Mouse (Mus musculus): Measurements from ENCODE around the gene Efcab3. TPM values are rescaled to one million over a fixed set of nuclear protein-coding genes. Genes with fewer than 3 reads are reported as not detected.
A peak's percentile ranks its signal among the peaks of the same experiment; 100 is the strongest.
"Not testable (repeated sequence)": the region's sequence is repeated elsewhere in the genome, so short reads cannot be mapped to it uniquely, and the experiment has no call there.

Gene Efcab3
- polyA plus RNA-seq, 1 experiment from 2014 or later = not detected

DNA sequence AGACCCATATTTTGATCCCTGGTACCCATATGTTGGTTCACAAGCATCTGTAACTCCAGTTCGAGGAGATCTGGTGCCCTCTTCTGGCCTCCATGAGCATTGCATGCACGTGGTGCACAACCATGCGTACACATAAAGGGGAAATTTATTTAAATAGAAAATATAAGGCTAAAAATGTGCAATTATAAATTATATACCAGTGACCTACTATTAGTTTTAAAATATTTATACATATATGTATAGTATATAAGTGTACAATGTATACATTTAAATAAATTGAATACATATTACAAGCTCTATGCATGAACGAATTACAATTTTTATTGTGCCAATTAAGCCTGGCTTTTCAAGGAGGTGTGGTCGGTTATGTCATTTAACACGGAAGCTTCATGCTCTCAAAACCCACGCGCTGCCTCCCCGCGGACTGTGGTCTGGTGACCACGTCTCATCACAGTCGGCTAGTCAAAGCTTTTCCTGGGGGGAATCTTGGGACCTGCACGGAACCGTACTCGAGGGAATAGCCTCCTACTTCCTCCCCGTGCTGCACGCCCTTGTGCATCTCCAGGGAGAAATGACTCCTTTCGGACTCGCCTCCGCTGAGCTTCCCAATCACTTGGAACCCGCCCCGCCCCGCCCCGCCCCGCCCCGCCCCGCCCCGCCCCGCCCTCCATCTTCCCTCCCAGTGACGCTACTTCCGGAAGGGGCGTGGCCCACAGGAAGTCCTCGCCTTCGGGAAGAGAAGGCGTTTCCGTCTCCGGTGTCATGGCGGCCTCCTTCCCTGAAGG, 62.5 kb downstream of the Efcab3 start, which contains the start of gene Mettl2:
Gene Mettl2, plus strand, starts transcription at position 691 of the 785 bp plus-strand sequence.
- peak within 1 kb of the TSS; percentile 45; the same call in 1 of the 2 replicates for H3K27ac ChIP-seq (ENCODE audit: poor library complexity, severe bottlenecking)
- 0 out of 2 replicates have a peak, but pooled peaks cover 3% of the 10 kb centered on the region for H3K27me3 ChIP-seq (replicated peaks)
- H3K4me2 ChIP-seq = peak within 1 kb of the TSS; percentile 91
- H3K4me1 ChIP-seq (replicated peaks) = peaks cover 10% of the 10 kb centered on the region
- WGBS = 1% methylated on average over 31 of the region's 38 CpGs
- peak; percentile 92 for ATAC-seq (ENCODE audit: insufficient number of reproducible peaks, low FRiP score)
- peak within 1 kb of the TSS; percentile 80 for H3K4me3 ChIP-seq
- peak within 1 kb of the TSS; percentile 78 for H3K9ac ChIP-seq
- peaks cover 15% of the 10 kb centered on the region for H3K36me3 ChIP-seq
- H3K9me3 ChIP-seq (replicated peaks) = no peaks in the 10 kb centered on the region

GRCm38 (mm10) chr11:105126520-105127029, 63.2 kb downstream of the Efcab3 start:
- ATAC-seq (ENCODE audit: insufficient number of reproducible peaks, low FRiP score) = 0 out of 2 replicates have a peak, but pooled peaks have one; percentile 10
- H3K4me1 ChIP-seq (replicated peaks) = peaks cover 10% of the 10 kb centered on the region
- H3K9me3 ChIP-seq (replicated peaks) = no peaks in the 10 kb centered on the region
- peak overlapping the region; percentile 91 for H3K4me2 ChIP-seq
- no peak overlapping the region for H3K27ac ChIP-seq (ENCODE audit: poor library complexity, severe bottlenecking)
- WGBS = under 1% methylated on average over 49 of the region's 49 CpGs
- peak overlapping the region; percentile 80 for H3K4me3 ChIP-seq
- H3K9ac ChIP-seq = peak overlapping the region; percentile 78
- peaks cover 19% of the 10 kb centered on the region for H3K36me3 ChIP-seq
- 0 out of 2 replicates have a peak, but pooled peaks cover 3% of the 10 kb centered on the region for H3K27me3 ChIP-seq (replicated peaks)

DNA sequence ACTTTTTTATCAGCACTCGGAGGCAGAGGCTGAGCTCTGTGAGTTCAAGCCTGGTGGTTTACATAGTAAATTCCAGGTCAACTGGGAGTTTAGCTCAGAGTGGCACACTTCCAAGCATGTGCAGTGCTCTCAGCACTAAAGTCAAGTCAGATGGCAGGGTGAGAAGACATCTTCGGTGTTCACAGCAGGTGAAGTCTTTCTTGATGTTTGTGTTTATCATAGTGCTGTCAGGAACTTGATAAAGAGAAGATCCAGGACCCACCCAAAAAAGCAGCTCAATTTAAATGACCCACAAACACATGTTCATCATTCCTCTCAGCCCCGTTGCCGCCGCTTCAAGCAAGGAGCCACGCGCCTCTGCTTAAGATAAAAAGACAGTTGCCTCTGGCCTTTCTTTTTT, 72.3 kb downstream of the Efcab3 start:
- H3K4me1 ChIP-seq (replicated peaks) = no peaks in the 10 kb centered on the region
- no peak overlapping the region for H3K9ac ChIP-seq
- no peak for ATAC-seq (ENCODE audit: insufficient number of reproducible peaks, low FRiP score)
- WGBS = 88% methylated on average over 7 of the region's 7 CpGs
- no peak overlapping the region for H3K4me2 ChIP-seq
- H3K27me3 ChIP-seq (replicated peaks) = no peaks in the 10 kb centered on the region
- H3K9me3 ChIP-seq (replicated peaks) = no peaks in the 10 kb centered on the region
- H3K36me3 ChIP-seq = peaks cover 94% of the 10 kb centered on the region
- H3K4me3 ChIP-seq = no peak overlapping the region
- no peak overlapping the region for H3K27ac ChIP-seq (ENCODE audit: poor library complexity, severe bottlenecking)

- H3K4me2 ChIP-seq; ATAC-seq (ENCODE audit: insufficient number of reproducible peaks, low FRiP score); H3K9ac ChIP-seq; H3K27me3 ChIP-seq (replicated peaks); H3K9me3 ChIP-seq (replicated peaks); H3K4me3 ChIP-seq; H3K27ac ChIP-seq (ENCODE audit: poor library complexity, severe bottlenecking); H3K4me1 ChIP-seq (replicated peaks): not testable (repeated sequence)
- peaks cover 88% of the 10 kb centered on the region for H3K36me3 ChIP-seq
- 91% methylated on average over 2 of the region's 2 CpGs for WGBS
Measured at GRCm38 (mm10) chr11:105137255-105137654, 73.9 kb downstream of the Efcab3 start.

DNA sequence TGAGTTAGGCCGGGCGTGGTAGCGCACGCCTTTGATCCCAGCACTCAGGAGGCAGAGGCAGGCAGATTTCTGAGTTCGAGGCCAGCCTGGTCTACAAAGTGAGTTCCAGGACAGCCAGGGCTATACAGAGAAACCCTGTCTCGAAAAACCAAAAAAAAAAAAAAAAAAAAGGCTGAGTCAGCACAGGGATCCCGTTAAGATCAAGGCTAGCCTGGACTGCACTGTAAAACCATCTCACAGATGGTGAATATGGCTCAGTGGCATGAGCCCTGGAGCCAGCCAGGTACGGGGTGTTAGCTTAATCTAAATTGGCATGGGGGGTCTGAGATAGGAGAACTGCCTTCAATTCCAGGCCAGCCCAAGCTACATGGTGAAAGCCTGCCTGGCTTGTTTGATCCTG, 77.1 kb downstream of the Efcab3 start:
- H3K4me1 ChIP-seq (replicated peaks) = not testable (repeated sequence)

DNA sequence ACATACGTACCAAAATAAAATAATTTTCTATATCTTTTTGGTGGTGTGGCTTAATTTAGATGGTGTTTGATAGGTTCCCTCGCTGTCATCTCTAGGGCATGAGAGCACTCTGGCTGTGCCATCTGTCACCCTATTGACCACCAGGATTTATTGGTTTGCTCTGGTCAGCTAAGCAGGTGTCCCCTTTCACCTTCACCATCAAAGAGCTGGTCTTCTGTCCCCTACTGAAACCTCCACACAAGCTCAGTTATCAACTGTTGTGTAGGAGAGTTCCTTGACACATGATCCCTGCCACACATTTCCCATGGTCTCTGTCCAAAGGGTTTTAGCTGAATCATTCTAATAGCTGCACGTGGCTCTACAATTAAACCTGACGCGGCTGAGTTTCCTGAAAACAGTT, 77.7 kb downstream of the Efcab3 start:
- H3K4me1 ChIP-seq (replicated peaks) = no peaks in the 10 kb centered on the region
- no peak for ATAC-seq (ENCODE audit: insufficient number of reproducible peaks, low FRiP score)
- H3K36me3 ChIP-seq = peaks cover 50% of the 10 kb centered on the region

More for the DNA sequence above, 77.1 kb downstream of the Efcab3 start:
- not testable (repeated sequence) for H3K9me3 ChIP-seq (replicated peaks); H3K27me3 ChIP-seq (replicated peaks); H3K9ac ChIP-seq; ATAC-seq (ENCODE audit: insufficient number of reproducible peaks, low FRiP score); H3K27ac ChIP-seq (ENCODE audit: poor library complexity, severe bottlenecking); H3K4me2 ChIP-seq; H3K4me3 ChIP-seq
- peaks cover 56% of the 10 kb centered on the region for H3K36me3 ChIP-seq
- 88% methylated on average over 8 of the region's 8 CpGs for WGBS

DNA sequence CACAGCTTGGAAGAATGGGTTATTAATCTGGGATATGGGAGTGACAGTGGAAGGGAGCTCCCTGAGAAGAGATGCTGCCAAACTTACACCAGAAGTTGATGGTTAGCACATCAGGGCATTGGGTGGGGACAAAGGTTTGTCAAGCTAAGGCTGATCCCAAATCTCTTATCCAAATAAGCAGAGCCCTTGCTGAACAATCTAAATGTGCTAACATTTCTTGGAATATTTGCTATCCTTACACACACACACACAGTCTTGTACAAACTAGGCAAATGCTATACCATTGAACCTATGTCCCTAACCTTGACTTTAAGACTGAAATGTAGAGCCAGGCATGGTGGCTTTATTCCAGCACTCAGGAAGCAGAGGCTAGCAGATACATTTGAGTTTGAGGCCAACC, 80.2 kb downstream of the Efcab3 start:
- Histone ChIP-seq H3K4me3 (no peak overlapping the region), H3K4me2 (no peak overlapping the region), H3K27me3 (replicated peaks) (no peaks in the 10 kb centered on the region), H3K9me3 (replicated peaks) (no peaks in the 10 kb centered on the region), H3K27ac (ENCODE audit: poor library complexity, severe bottlenecking) (no peak overlapping the region), H3K4me1 (replicated peaks) (no peaks in the 10 kb centered on the region), H3K36me3 (peaks cover 25% of the 10 kb centered on the region), H3K9ac (no peak overlapping the region)
- ATAC-seq (ENCODE audit: insufficient number of reproducible peaks, low FRiP score) = no peak

More for the DNA sequence above, 77.7 kb downstream of the Efcab3 start:
- WGBS = 94% methylated on average over 5 of the region's 5 CpGs
- Histone ChIP-seq H3K9me3 (replicated peaks) (no peaks in the 10 kb centered on the region), H3K4me2 (no peak overlapping the region), H3K4me3 (no peak overlapping the region), H3K27me3 (replicated peaks) (no peaks in the 10 kb centered on the region), H3K9ac (no peak overlapping the region), H3K27ac (ENCODE audit: poor library complexity, severe bottlenecking) (no peak overlapping the region)

GRCm38 (mm10) chr11:105144084-105144483, 80.7 kb downstream of the Efcab3 start:
- no peak overlapping the region for H3K9ac ChIP-seq
- no peak overlapping the region for H3K4me2 ChIP-seq
- no peak overlapping the region for H3K27ac ChIP-seq (ENCODE audit: poor library complexity, severe bottlenecking)
- WGBS = 63% methylated on average over 3 of the region's 3 CpGs
- no peak for ATAC-seq (ENCODE audit: insufficient number of reproducible peaks, low FRiP score)
- H3K9me3 ChIP-seq (replicated peaks) = no peaks in the 10 kb centered on the region
- no peaks in the 10 kb centered on the region for H3K4me1 ChIP-seq (replicated peaks)
- no peaks in the 10 kb centered on the region for H3K27me3 ChIP-seq (replicated peaks)
- peaks cover 21% of the 10 kb centered on the region for H3K36me3 ChIP-seq
- no peak overlapping the region for H3K4me3 ChIP-seq

- no peak for ATAC-seq (ENCODE audit: insufficient number of reproducible peaks, low FRiP score)
- Histone ChIP-seq H3K36me3 (peaks cover 15% of the 10 kb centered on the region), H3K27ac (ENCODE audit: poor library complexity, severe bottlenecking) (no peak overlapping the region), H3K9me3 (replicated peaks) (no peaks in the 10 kb centered on the region), H3K27me3 (replicated peaks) (no peaks in the 10 kb centered on the region), H3K9ac (no peak overlapping the region), H3K4me3 (no peak overlapping the region), H3K4me2 (no peak overlapping the region), H3K4me1 (replicated peaks) (no peaks in the 10 kb centered on the region)
- WGBS = 75% methylated on average over 11 of the region's 11 CpGs
Measured at GRCm38 (mm10) chr11:105144508-105145210, 81.3 kb downstream of the Efcab3 start.

DNA sequence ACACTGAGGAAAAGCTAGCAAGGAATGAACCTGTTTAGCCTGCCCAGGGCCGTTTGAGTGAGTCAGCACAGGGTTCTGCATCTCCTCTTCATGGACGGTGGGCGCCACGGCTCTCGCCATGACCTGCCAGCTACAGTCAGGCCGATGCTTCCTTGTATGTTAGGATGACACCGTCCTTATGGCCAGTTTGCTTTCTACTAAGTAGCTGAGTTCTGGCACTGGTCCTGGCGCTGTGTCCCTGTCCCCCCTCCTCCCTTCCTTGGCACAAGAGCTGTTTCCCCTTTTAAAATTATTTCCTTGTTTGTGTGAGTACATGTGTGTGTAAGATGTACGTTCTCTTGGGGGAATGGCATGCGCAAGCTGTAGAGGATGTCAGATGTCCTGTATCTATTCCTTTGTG, 81.8 kb downstream of the Efcab3 start:
- Histone ChIP-seq H3K27me3 (replicated peaks) (no peaks in the 10 kb centered on the region), H3K9me3 (replicated peaks) (no peaks in the 10 kb centered on the region), H3K4me3 (no peak overlapping the region), H3K4me2 (no peak overlapping the region), H3K9ac (no peak overlapping the region), H3K36me3 (peaks cover 10% of the 10 kb centered on the region), H3K27ac (ENCODE audit: poor library complexity, severe bottlenecking) (no peak overlapping the region), H3K4me1 (replicated peaks) (no peaks in the 10 kb centered on the region)
- WGBS = 81% methylated on average over 10 of the region's 10 CpGs
- no peak for ATAC-seq (ENCODE audit: insufficient number of reproducible peaks, low FRiP score)

DNA sequence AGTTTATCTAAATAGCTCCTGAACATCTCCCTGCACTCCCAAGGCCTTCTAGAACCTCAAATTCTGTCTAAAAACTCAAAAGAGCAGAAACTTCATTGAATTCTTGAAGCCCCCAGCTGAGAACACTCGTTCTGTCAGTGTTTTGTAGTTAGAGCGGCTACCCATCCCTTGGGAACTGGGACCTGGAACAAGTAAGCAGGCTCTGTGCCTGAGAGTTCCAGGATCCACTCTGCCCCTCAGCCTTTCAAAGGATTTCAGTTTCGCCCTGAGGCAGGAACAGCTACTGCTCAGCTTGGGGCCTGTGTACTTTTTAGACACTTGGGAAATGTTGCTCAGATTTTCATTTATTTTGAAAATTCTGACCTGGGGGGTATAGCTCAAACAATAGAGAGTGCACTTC, 83.2 kb downstream of the Efcab3 start, which contains the start of gene Gm10842:
Gene Gm10842, plus strand, starts transcription at position 301 of the 400 bp plus-strand sequence.
- 65% methylated on average over 3 of the region's 3 CpGs for WGBS

More for the DNA sequence above, 83.2 kb downstream of the Efcab3 start, which contains the start of gene Gm10842:
- Histone ChIP-seq H3K4me1 (replicated peaks) (peaks cover 7% of the 10 kb centered on the region), H3K9me3 (replicated peaks) (no peaks in the 10 kb centered on the region), H3K27me3 (replicated peaks) (no peaks in the 10 kb centered on the region), H3K9ac (no peak within 1 kb of the TSS), H3K36me3 (no peaks in the 10 kb centered on the region), H3K27ac (ENCODE audit: poor library complexity, severe bottlenecking) (no peak within 1 kb of the TSS), H3K4me2 (no peak within 1 kb of the TSS), H3K4me3 (no peak within 1 kb of the TSS)
- no peak for ATAC-seq (ENCODE audit: insufficient number of reproducible peaks, low FRiP score)

Measured in heart, embryonic 12.5 days (tissue).